Mouse (Mus musculus): ENCODE measurements around the gene Slc52a3. TPM values are rescaled to one million over a fixed set of nuclear protein-coding genes. Genes with fewer than 3 reads are reported as not detected.

Gene Slc52a3
- 0.63 and 0.80 TPM in 2 replicates for polyA plus RNA-seq (2016; fragmentation: Nextera tagmentation; extraction: Ambion mirVana)

- Histone ChIP-seq H3K27ac (replicated peaks) (no peak within 1 kb of the TSS), H3K36me3 (replicated peaks) (no peaks in the 10 kb centered on the region), H3K9me3 (no peaks in the 10 kb centered on the region), H3K4me3 (peak within 1 kb of the TSS; percentile 23; the same call in 1 of the 2 replicates), H3K4me1 (peaks cover 55% of the 10 kb centered on the region), H3K27me3 (replicated peaks; ENCODE audit: low read depth, poor library complexity, severe bottlenecking) (peaks cover 97% of the 10 kb centered on the region)
- peak; percentile 89 for DNase-seq (ENCODE audit: low spot score)
- WGBS: 9% methylated on average over 35 of the region's 35 CpGs
These were observed at the start of gene Slc52a3 for GRCm38 (mm10) chr2:151996229-151997189. Gene Slc52a3 (plus strand): TSS chr2:151996511.

DNA sequence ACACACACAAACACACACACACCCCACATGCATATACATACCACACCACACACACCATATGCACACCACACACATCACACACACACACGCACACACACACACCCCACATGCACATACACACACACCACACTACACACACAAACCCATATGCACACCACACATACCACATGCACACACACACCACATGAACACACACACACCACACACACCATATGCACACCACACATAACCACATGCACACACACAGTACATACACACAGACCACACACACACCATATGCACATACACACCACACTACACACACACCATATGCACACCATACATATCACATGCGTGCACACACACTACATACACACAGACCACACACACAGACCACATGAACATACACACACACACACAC lies 48.7 kb upstream of the Slc52a3 start:
- 99% methylated on average over 2 of the region's 2 CpGs for WGBS
- Histone ChIP-seq H3K9me3 (no peaks in the 10 kb centered on the region), H3K4me1 (no peaks in the 10 kb centered on the region), H3K4me3 (no peak overlapping the region), H3K27ac (replicated peaks) (no peak overlapping the region), H3K36me3 (replicated peaks) (no peaks in the 10 kb centered on the region), H3K27me3 (replicated peaks; ENCODE audit: low read depth, poor library complexity, severe bottlenecking) (no peaks in the 10 kb centered on the region; the same call in 1 of the 2 replicates)
- no peak for DNase-seq (ENCODE audit: low spot score)

- Histone ChIP-seq H3K27ac (replicated peaks) (no peak overlapping the region), H3K4me1 (no peaks in the 10 kb centered on the region), H3K27me3 (replicated peaks; ENCODE audit: low read depth, poor library complexity, severe bottlenecking) (no peaks in the 10 kb centered on the region), H3K36me3 (replicated peaks) (no peaks in the 10 kb centered on the region), H3K9me3 (no peaks in the 10 kb centered on the region), H3K4me3 (no peak overlapping the region)
- DNase-seq (ENCODE audit: low spot score): no peak
- WGBS: 85% methylated on average over 7 of the region's 7 CpGs
These were observed 48.0 kb upstream of the Slc52a3 start for GRCm38 (mm10) chr2:151948311-151948710.

DNA sequence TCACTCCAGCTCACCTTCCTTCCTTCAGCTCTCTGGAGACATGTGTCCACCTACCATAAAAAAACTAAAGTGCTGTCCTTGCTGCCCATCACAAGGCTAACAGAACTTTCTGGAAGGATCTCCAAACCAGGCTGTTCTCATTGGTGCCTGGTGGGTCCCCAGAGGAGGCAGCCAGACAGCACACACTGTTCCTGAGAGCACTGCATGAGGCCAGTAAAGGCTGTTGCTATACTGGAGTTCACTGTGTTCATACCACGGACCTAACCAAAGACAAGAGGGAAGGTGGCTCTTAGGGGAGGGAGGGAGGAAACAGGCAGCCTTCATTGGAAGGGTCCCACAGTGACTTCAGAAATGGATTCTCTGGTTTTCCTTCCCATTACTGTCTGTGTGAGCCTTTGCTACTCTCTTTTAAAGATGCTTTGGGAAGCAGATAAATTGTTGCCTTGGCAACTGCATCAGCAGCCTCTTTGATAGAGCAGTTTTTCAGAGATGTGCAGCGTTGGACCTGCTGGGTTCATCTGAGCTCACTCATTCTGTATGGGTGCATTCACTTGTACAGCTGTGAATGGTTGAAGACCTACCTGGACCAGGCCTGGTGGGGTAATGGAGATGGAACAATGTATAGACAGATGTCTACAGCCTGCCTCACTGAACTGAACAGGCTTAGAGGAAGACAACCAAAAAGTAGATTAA lies 47.1 kb upstream of the Slc52a3 start:
- no peak overlapping the region for H3K4me3 ChIP-seq
- no peaks in the 10 kb centered on the region for H3K9me3 ChIP-seq
- no peak for DNase-seq (ENCODE audit: low spot score)
- H3K27me3 ChIP-seq (replicated peaks; ENCODE audit: low read depth, poor library complexity, severe bottlenecking): no peaks in the 10 kb centered on the region
- 75% methylated on average over 2 of the region's 2 CpGs for WGBS
- no peaks in the 10 kb centered on the region for H3K4me1 ChIP-seq
- H3K27ac ChIP-seq (replicated peaks): no peak overlapping the region
- H3K36me3 ChIP-seq (replicated peaks): no peaks in the 10 kb centered on the region

DNA sequence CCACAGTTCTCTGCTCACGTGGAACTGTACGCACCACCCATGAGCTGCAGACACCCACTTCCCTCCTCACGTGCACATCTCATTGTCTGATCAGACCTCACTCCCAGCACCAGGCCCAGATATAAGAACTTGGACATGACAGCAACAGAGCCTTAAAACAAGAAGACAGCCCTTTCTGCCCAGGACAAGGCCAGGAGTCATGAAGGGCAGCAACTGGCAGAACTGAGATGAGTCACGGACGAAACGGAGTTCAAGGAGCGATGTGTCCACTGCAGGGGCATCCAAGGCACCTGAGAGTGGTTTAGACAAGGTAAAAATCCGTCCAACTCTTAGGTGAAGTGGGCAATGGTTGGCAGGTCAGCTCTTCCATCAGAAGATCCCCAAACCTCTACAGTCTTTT lies 42.6 kb upstream of the Slc52a3 start:
- no peak overlapping the region for H3K27ac ChIP-seq (replicated peaks)
- 88% methylated on average over 8 of the region's 8 CpGs for WGBS
- no peak overlapping the region for H3K4me3 ChIP-seq
- H3K36me3 ChIP-seq (replicated peaks): no peaks in the 10 kb centered on the region
- H3K4me1 ChIP-seq: 0 out of 2 replicates have a peak, but pooled peaks cover under 1% of the 10 kb centered on the region
- H3K27me3 ChIP-seq (replicated peaks; ENCODE audit: low read depth, poor library complexity, severe bottlenecking): no peaks in the 10 kb centered on the region
- no peaks in the 10 kb centered on the region for H3K9me3 ChIP-seq
- DNase-seq (ENCODE audit: low spot score): no peak

DNA sequence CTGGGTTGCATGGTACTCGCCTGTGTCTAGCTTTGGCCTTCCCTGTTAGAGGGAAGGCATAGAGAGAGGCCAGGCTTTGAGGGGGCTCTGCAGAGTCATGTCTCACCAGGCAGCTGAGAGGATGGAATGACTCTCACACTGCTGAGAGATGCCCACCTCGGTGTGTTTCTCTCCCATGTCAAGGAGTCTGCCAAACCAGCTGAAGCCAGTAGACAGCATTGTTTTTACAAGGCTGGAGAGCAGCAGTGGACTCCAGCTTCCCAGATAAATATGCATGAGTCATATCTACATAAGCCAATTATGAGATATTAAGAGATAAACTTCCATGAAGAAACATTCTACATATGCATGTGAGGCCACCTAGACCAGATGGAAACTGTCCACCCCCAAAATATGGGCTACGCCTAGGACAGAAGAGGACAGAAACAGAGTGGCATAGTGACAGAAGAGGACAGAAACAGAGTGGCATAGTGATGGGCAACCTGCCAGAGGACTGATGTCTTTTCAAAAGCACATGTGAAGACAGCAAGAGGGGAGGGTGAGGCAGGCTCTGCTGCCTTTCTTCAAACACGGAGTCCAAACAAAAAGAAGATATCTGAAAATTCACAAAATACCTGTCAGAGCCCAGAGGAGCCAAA lies 39.7 kb upstream of the Slc52a3 start:
- peaks cover 28% of the 10 kb centered on the region for H3K4me1 ChIP-seq
- no peaks in the 10 kb centered on the region for H3K9me3 ChIP-seq
- 85% methylated on average over 4 of the region's 4 CpGs for WGBS
- H3K27ac ChIP-seq (replicated peaks): no peak overlapping the region
- H3K4me3 ChIP-seq: no peak overlapping the region
- no peaks in the 10 kb centered on the region for H3K36me3 ChIP-seq (replicated peaks)
- DNase-seq (ENCODE audit: low spot score): no peak
- no peaks in the 10 kb centered on the region for H3K27me3 ChIP-seq (replicated peaks; ENCODE audit: low read depth, poor library complexity, severe bottlenecking)

- no peak overlapping the region for H3K4me3 ChIP-seq
- peak; percentile 40 for DNase-seq (ENCODE audit: low spot score)
- WGBS: 24% methylated on average over 5 of the region's 5 CpGs
- no peaks in the 10 kb centered on the region for H3K36me3 ChIP-seq (replicated peaks)
- no peak overlapping the region; the same call in 1 of the 2 replicates for H3K27ac ChIP-seq (replicated peaks)
- H3K27me3 ChIP-seq (replicated peaks; ENCODE audit: low read depth, poor library complexity, severe bottlenecking): peaks cover 9% of the 10 kb centered on the region; the same call in 1 of the 2 replicates
- H3K4me1 ChIP-seq: peaks cover 54% of the 10 kb centered on the region
- H3K9me3 ChIP-seq: no peaks in the 10 kb centered on the region
These were observed 37.0 kb upstream of the Slc52a3 start for GRCm38 (mm10) chr2:151959274-151959673.

DNA sequence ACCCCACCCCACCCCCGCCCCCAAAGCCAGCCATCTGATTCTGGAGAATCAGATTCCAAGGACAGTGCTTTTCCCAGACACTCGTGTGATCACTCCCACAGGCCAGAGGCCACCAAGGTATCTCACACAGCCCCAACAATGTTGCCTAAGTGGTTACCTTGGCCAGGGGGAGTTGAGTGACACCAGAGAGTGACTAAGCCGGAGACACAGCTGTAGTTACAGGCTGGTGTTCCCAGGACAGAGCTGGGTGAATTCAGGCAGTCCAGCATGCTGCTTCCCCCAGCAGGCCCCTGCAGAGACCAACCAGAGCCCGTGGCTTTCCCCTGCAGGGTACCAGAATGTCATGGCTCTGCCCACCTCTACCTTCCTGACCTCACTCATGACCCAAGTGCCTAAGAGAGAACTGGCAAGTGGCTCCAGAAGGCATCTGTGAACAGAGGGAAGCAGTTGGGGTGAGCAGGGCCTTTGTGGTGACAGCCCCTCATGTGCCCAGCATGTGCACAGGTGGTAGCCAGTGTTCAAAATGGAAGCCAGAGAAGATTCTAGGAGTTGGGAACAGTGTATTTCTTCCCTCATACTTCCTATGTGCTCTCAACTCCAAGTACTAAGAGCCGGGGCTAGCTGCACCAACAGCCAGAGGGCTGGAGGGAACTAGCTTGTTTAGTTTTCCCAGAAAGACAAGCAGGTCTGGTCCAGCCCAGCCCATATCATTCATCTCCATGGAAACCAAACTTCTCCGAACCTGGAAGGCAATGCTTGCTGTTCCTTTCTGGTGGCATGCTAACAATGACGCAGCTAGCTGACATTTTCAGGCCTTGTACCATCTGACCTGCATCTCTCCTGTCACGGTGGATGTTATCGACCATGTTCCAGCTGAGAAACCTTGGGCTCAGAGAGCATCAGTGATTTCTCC lies 34.8 kb upstream of the Slc52a3 start:
- Histone ChIP-seq H3K4me1 (peaks cover 63% of the 10 kb centered on the region), H3K9me3 (no peaks in the 10 kb centered on the region), H3K27me3 (replicated peaks; ENCODE audit: low read depth, poor library complexity, severe bottlenecking) (peaks cover 19% of the 10 kb centered on the region), H3K4me3 (no peak overlapping the region), H3K27ac (replicated peaks) (peak overlapping the region; percentile 63), H3K36me3 (replicated peaks) (no peaks in the 10 kb centered on the region)
- no peak for DNase-seq (ENCODE audit: low spot score)
- 44% methylated on average over 9 of the region's 9 CpGs for WGBS

DNA sequence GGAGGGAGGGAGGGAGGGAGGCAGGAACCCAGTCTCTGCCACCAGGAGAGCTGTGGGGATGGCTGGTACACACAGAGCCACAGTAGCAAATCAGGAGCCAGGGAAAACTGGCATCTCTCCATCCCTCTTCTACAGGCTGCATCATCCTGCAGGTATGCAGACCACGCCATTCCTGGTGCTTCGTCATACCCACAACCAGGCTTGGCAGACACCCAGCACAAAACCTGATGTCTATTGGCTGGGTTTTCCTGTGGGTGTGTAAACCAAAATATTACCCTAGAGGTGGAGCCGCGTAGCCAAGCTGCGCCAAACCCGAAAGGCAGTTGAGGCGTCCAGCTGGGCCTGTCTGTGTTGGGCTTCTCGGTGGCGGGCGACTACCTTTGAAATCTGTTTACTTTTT lies 33.8 kb upstream of the Slc52a3 start:
- H3K4me3 ChIP-seq: no peak overlapping the region
- H3K27ac ChIP-seq (replicated peaks): no peak overlapping the region
- WGBS: 71% methylated on average over 10 of the region's 10 CpGs
- H3K9me3 ChIP-seq: no peaks in the 10 kb centered on the region
- H3K27me3 ChIP-seq (replicated peaks; ENCODE audit: low read depth, poor library complexity, severe bottlenecking): peaks cover 19% of the 10 kb centered on the region
- peaks cover 68% of the 10 kb centered on the region for H3K4me1 ChIP-seq
- peaks cover under 1% of the 10 kb centered on the region; the same call in 1 of the 2 replicates for H3K36me3 ChIP-seq (replicated peaks)
- DNase-seq (ENCODE audit: low spot score): no peak

DNA sequence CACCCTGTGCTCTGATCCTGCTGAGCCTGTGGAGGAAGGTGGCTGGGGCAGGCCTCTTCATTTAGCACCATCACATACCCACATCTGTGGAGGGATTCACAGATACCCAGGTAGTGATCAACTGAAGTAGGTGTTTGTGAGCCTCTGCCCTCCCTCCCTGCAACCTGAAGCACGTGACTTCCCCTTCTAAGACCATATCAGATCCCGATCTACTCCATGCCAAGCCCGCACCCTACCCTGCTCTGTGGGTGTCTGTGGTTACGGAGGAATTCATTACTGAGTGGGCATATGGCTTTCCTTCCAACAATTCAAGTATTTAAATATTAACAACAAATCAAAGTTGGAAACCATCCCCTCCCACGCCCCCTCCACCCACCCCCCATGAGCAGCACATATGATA lies 33.0 kb upstream of the Slc52a3 start:
- DNase-seq (ENCODE audit: low spot score): no peak
- H3K4me3 ChIP-seq: no peak overlapping the region
- no peaks in the 10 kb centered on the region for H3K9me3 ChIP-seq
- WGBS: 86% methylated on average over 5 of the region's 5 CpGs
- H3K4me1 ChIP-seq: peaks cover 76% of the 10 kb centered on the region
- peaks cover 9% of the 10 kb centered on the region; the same call in 1 of the 2 replicates for H3K36me3 ChIP-seq (replicated peaks)
- peaks cover 19% of the 10 kb centered on the region for H3K27me3 ChIP-seq (replicated peaks; ENCODE audit: low read depth, poor library complexity, severe bottlenecking)
- 0 out of 2 replicates have a peak overlapping the region, but pooled peaks have one; percentile 7 for H3K27ac ChIP-seq (replicated peaks)

GRCm38 (mm10) chr2:151964052-151964451 lies 32.3 kb upstream of the Slc52a3 start:
- peak; percentile 64 for DNase-seq (ENCODE audit: low spot score)
- peaks cover 16% of the 10 kb centered on the region for H3K36me3 ChIP-seq (replicated peaks)
- no peak overlapping the region; the same call in 1 of the 2 replicates for H3K27ac ChIP-seq (replicated peaks)
- H3K27me3 ChIP-seq (replicated peaks; ENCODE audit: low read depth, poor library complexity, severe bottlenecking): peaks cover 19% of the 10 kb centered on the region
- H3K9me3 ChIP-seq: no peaks in the 10 kb centered on the region
- 4% methylated on average over 9 of the region's 9 CpGs for WGBS
- no peak overlapping the region for H3K4me3 ChIP-seq
- peaks cover 80% of the 10 kb centered on the region for H3K4me1 ChIP-seq
